Comparison of ENCODE assay signal across 18 mouse cellular contexts in the genomic region with DNA sequence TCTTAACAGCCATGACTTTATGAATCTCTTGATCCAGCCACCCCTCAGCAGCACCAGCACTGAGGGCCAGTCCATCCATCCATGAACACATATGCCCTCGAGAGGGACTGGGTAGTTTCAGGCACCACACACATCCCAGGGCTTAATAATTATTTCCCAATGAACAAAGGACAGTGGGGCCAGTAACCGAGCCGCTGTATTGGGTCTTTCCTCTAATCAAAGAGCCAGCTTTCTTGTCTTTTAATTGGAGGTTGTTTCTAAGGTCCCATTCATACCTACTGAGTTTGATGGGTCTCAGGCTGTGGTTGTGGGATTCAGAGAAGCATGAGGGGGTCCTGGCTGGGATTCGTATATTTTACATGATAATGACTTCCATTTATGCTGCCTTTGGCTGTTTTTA. TPM values are rescaled to one million over a fixed set of nuclear protein-coding genes. Genes with fewer than 3 reads are reported as not detected.
DNase-seq lines count a peak whose midpoint lies in the region; ATAC-seq and TF ChIP-seq lines count a peak whose summit lies in the region.
"Had no signal": no experiment of that assay in that cellular context is flagged by ENCODE, and none has a peak within 500 bp of the region (broad histone marks: within the 10 kb centered on the region; RNA-seq: fewer than 3 reads in every experiment).

No protein-coding gene starts in this region.

- H3K27ac ChIP-seq in left cerebral cortex, adult 2 months, result peak overlapping the region; percentile 13; the same call in 1 of the 2 replicates
- peak overlapping the region; percentile 87 for H3K27ac ChIP-seq in forebrain, embryonic 13.5 days
- peak overlapping the region; percentile 60 for H3K27ac ChIP-seq in hindbrain, embryonic 16.5 days (ENCODE audit: low read depth, low read length)
- no peak overlapping the region for H3K27ac ChIP-seq in neural tube, embryonic 15.5 days (replicated peaks)
- H3K27ac ChIP-seq: gastrocnemius, adult 2 months; kidney, postnatal 0 days had no signal

- H3K9me3 ChIP-seq in forebrain, embryonic 13.5 days (replicated peaks), result no peaks in the 10 kb centered on the region
- no peaks in the 10 kb centered on the region for H3K9me3 ChIP-seq in hindbrain, embryonic 16.5 days (ENCODE audit: control insufficient read depth, low read length)
- H3K9me3 ChIP-seq in neural tube, embryonic 15.5 days (replicated peaks), result no peaks in the 10 kb centered on the region

- H3K4me2 ChIP-seq in forebrain, embryonic 13.5 days, result no peak overlapping the region
- H3K4me2 ChIP-seq in hindbrain, embryonic 16.5 days (ENCODE audit: low read length), result no peak overlapping the region
- H3K4me2 ChIP-seq in neural tube, embryonic 15.5 days, result no peak overlapping the region

- no peak overlapping the region for H3K9ac ChIP-seq in forebrain, embryonic 13.5 days
- no peak overlapping the region for H3K9ac ChIP-seq in hindbrain, embryonic 16.5 days (ENCODE audit: low read depth, low read length)
- no peak overlapping the region for H3K9ac ChIP-seq in neural tube, embryonic 15.5 days (replicated peaks)

- TF ChIP-seq CTCF in left cerebral cortex, adult 2 months (IDR thresholded peaks at IDR 0.05), result no peak

- ATAC-seq in forebrain, embryonic 13.5 days, result peak; percentile 92
- peak; percentile 86 for ATAC-seq in hindbrain, embryonic 16.5 days
- ATAC-seq in neural tube, embryonic 15.5 days (ENCODE audit: low FRiP score), result peak; percentile 55; the same call in 1 of the 2 replicates
- ATAC-seq: CD4-positive, CD25-positive, alpha-beta regulatory T cell, adult 4 months; intestine, embryonic 16.5 days had no signal

- H3K4me3 ChIP-seq in left cerebral cortex, adult 2 months, result no peak overlapping the region
- H3K4me3 ChIP-seq in forebrain, embryonic 13.5 days, result no peak overlapping the region
- H3K4me3 ChIP-seq in hindbrain, embryonic 16.5 days (ENCODE audit: low read length), result no peak overlapping the region
- H3K4me3 ChIP-seq in neural tube, embryonic 15.5 days (replicated peaks), result no peak overlapping the region
- H3K4me3 ChIP-seq: erythroblast, embryonic 14.5 days; gastrocnemius, adult 2 months had no signal

- 9% methylated on average over 4 of the region's 4 CpGs for WGBS in forebrain, embryonic 13.5 days
- WGBS in hindbrain, embryonic 16.5 days, result 39% methylated on average over 4 of the region's 4 CpGs
- 27% methylated on average over 4 of the region's 4 CpGs for WGBS in neural tube, embryonic 15.5 days

- no peaks in the 10 kb centered on the region for H3K36me3 ChIP-seq in forebrain, embryonic 13.5 days (ENCODE audit: poor library complexity, severe bottlenecking)
- H3K36me3 ChIP-seq in hindbrain, embryonic 16.5 days (ENCODE audit: control insufficient read depth, insufficient read depth, low read length), result no peaks in the 10 kb centered on the region
- H3K36me3 ChIP-seq in neural tube, embryonic 15.5 days, result no peaks in the 10 kb centered on the region

- DNase-seq in left cerebral cortex, adult 2 months (ENCODE audit: extremely low spot score in 1 of 2, low spot score in 2 of 2), result no peak
- no peak for DNase-seq in left cerebral cortex, postnatal 14 days (ENCODE audit: low spot score in 2 of 2)
- no peak for DNase-seq in urinary bladder, postnatal 14 days (ENCODE audit: low spot score)
- no peak for DNase-seq in gastrocnemius, postnatal 14 days
- DNase-seq: adrenal gland, postnatal 14 days; cerebellum, postnatal 14 days; gastrocnemius, adult 2 months; heart, postnatal 14 days; liver; lung, adult 2 months; right cerebral cortex, postnatal 25 days had no signal

- intact Hi-C loops in left cerebral cortex, adult 2 months (cut with DNase I), result no loop called here
- intact Hi-C loops in left cerebral cortex, postnatal 14 days (cut with DNase I), result no loop called here
- intact Hi-C loops in gastrocnemius, postnatal 14 days (cut with DNase I; ENCODE audit: low total_unique reads), result no loop called here

- H3K4me1 ChIP-seq in forebrain, embryonic 13.5 days, result peaks cover 20% of the 10 kb centered on the region
- H3K4me1 ChIP-seq in hindbrain, embryonic 16.5 days (ENCODE audit: control insufficient read depth, insufficient read depth, low read depth, low read length), result no peaks in the 10 kb centered on the region
- no peaks in the 10 kb centered on the region for H3K4me1 ChIP-seq in neural tube, embryonic 15.5 days

- no peaks in the 10 kb centered on the region for H3K27me3 ChIP-seq in forebrain, embryonic 13.5 days
- H3K27me3 ChIP-seq in hindbrain, embryonic 16.5 days (replicated peaks; ENCODE audit: control insufficient read depth, insufficient read depth, low read length), result no peaks in the 10 kb centered on the region; the same call in 1 of the 2 replicates
- H3K27me3 ChIP-seq in neural tube, embryonic 15.5 days (replicated peaks), result no peaks in the 10 kb centered on the region

RNA-seq across cellular contexts. Expression of gene Adtrp, which starts 40.2 kb away (rescaled TPM):
- total RNA-seq in left cerebral cortex, adult 2 months (2021), result not detected
- total RNA-seq in left cerebral cortex, postnatal 14 days (2021), result 1 to 10 TPM in 1 of 2 experiments, under 1 TPM in 1; 0.22 to 1.2 TPM
- polyA plus RNA-seq in forebrain, embryonic 13.5 days (2015; fragmentation: Nextera tagmentation; extraction: Ambion mirVana), result not detected in 2 replicates
- polyA plus RNA-seq in hindbrain, embryonic 16.5 days (2015; fragmentation: Nextera tagmentation; extraction: Ambion mirVana), result 0.36 TPM in 1 of 2 replicates, not detected in the other
- 0.47 TPM in 2 replicates for polyA plus RNA-seq in neural tube, embryonic 15.5 days (2015; fragmentation: Nextera tagmentation; extraction: Ambion mirVana)
- total RNA-seq in gastrocnemius, postnatal 14 days (2021), result under 1 TPM; 0.35 to 0.59 TPM
- total RNA-seq: gastrocnemius, adult 2 months had no signal
- polyA plus RNA-seq: erythroblast, embryonic 14.5 days had no signal
